Mouse (Mus musculus) lung, postnatal 0 days (tissue): ENCODE data around the gene Stx1b.

Source experiments
- CTCF ChIP-seq: IDR thresholded peaks from 2 replicates; pipeline ENCODE4 v1.5.1; 2016; ENCODE audit warnings: antibody characterized with exemption, mild to moderate bottlenecking
- EP300 ChIP-seq: IDR thresholded peaks from 2 replicates; pipeline ENCODE4 v1.6.1; 2016; ENCODE audit warnings: antibody characterized with exemption, mild to moderate bottlenecking, control low read depth

GRCm38 (mm10) chr7:127759716-127760115, 64.6 kb downstream of the Stx1b start:
- TF ChIP-seq EP300 (no peak), CTCF (no peak)
